Mouse (Mus musculus): ENCODE results near the gene Twf1. TPM values are rescaled to one million over a fixed set of nuclear protein-coding genes. Genes with fewer than 3 reads are reported as not detected.

The Twf1 gene
- polyA plus RNA-seq, 1 experiment from 2014 or later: 104 TPM

DNA sequence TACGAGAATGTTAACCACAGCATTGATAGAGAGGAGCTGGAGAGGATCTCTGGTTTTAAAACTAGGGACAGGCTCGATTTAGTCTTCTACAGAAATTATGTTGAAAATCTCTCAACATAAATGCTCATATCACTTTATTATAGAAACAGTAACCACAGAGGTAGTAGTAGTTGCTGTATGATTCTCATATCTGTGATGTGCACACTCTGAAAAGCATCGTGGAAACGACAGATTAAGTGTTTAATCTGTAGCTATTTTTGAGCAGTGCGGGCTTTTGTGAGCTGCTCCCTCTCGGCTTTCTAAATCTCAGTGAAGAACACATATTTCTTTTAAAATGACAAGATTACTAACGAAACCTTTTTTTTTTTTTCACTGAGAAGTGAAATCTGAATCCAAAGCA is 54.2 kb downstream of the Twf1 start:
- no peaks in the 10 kb centered on the region for H3K4me1 ChIP-seq
- WGBS: 74% methylated on average over 7 of the region's 7 CpGs
- H3K27ac ChIP-seq: no peak overlapping the region
- no peaks in the 10 kb centered on the region for H3K36me3 ChIP-seq
- H3K4me2 ChIP-seq: no peak overlapping the region
- no peak overlapping the region for H3K4me3 ChIP-seq (replicated peaks)
- no peak overlapping the region for H3K9ac ChIP-seq
- no peaks in the 10 kb centered on the region for H3K27me3 ChIP-seq (replicated peaks)
- H3K9me3 ChIP-seq: no peaks in the 10 kb centered on the region
- ATAC-seq (ENCODE audit: insufficient read depth, low FRiP score, low read depth): no peak

DNA sequence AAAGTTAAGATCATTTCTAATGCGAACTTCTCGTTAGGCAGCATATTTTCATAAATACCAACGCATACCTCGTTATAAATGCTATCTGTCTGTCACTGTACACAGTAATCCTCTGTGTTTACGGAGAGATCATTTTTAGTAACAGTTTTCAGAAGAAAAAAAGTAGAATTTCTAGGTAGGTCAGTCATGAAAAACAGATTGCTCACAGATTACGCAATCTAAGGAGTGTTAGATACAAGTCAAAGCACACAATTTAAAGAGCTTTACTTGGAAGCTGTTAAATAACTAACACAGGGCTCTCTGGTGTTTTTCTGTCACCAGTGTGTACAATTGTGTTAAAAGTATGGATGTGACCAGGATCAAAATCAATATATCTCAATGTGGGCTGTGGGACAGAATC is 56.7 kb downstream of the Twf1 start:
- Histone ChIP-seq H3K9me3 (no peaks in the 10 kb centered on the region), H3K4me1 (no peaks in the 10 kb centered on the region), H3K9ac (no peak overlapping the region), H3K27me3 (replicated peaks) (no peaks in the 10 kb centered on the region), H3K36me3 (no peaks in the 10 kb centered on the region), H3K27ac (no peak overlapping the region), H3K4me3 (replicated peaks) (no peak overlapping the region), H3K4me2 (no peak overlapping the region)
- no peak for ATAC-seq (ENCODE audit: insufficient read depth, low FRiP score, low read depth)
- WGBS: 72% methylated on average over 6 of the region's 6 CpGs

- no peak overlapping the region for H3K4me3 ChIP-seq (replicated peaks)
- no peak overlapping the region for H3K4me2 ChIP-seq
- H3K27me3 ChIP-seq (replicated peaks): no peaks in the 10 kb centered on the region
- H3K36me3 ChIP-seq: no peaks in the 10 kb centered on the region
- WGBS: 61% methylated on average over 5 of the region's 5 CpGs
- no peaks in the 10 kb centered on the region for H3K4me1 ChIP-seq
- no peak overlapping the region for H3K27ac ChIP-seq
- peak; percentile 74; the same call in 1 of the 2 replicates for ATAC-seq (ENCODE audit: insufficient read depth, low FRiP score, low read depth)
- H3K9ac ChIP-seq: no peak overlapping the region
- no peaks in the 10 kb centered on the region for H3K9me3 ChIP-seq
Measured at GRCm38 (mm10) chr15:94532306-94532705, 57.4 kb downstream of the Twf1 start.

GRCm38 (mm10) chr15:94530519-94530918 is 59.2 kb downstream of the Twf1 start:
- WGBS: 73% methylated on average over 3 of the region's 3 CpGs
- Histone ChIP-seq H3K4me1 (no peaks in the 10 kb centered on the region), H3K36me3 (no peaks in the 10 kb centered on the region), H3K9ac (no peak overlapping the region), H3K9me3 (no peaks in the 10 kb centered on the region), H3K4me3 (replicated peaks) (no peak overlapping the region), H3K27ac (no peak overlapping the region), H3K27me3 (replicated peaks) (no peaks in the 10 kb centered on the region), H3K4me2 (no peak overlapping the region)
- no peak for ATAC-seq (ENCODE audit: insufficient read depth, low FRiP score, low read depth)

Other genes with a start within 250 kb of the Twf1 start
- gene Adamts20, start 124.5 kb downstream of the Twf1 start, polyA plus RNA-seq (2015; fragmentation: Nextera tagmentation; extraction: Ambion mirVana): 2.9 and 3.3 TPM in 2 replicates
- 7.5 and 7.8 TPM in 2 replicates for gene Pus7l, start 46.3 kb downstream of the Twf1 start, polyA plus RNA-seq (2015; fragmentation: Nextera tagmentation; extraction: Ambion mirVana)
- 11.6 and 12.9 TPM in 2 replicates for gene Irak4, start 46.2 kb downstream of the Twf1 start, polyA plus RNA-seq (2015; fragmentation: Nextera tagmentation; extraction: Ambion mirVana)
- 2.8 and 3.7 TPM in 2 replicates for gene Tmem117, start 39.3 kb upstream of the Twf1 start, polyA plus RNA-seq (2015; fragmentation: Nextera tagmentation; extraction: Ambion mirVana)

Measured in stomach, embryonic 15.5 days (tissue).